Comparison of ENCODE assay signal across 8 mouse cellular contexts in the genomic region with DNA sequence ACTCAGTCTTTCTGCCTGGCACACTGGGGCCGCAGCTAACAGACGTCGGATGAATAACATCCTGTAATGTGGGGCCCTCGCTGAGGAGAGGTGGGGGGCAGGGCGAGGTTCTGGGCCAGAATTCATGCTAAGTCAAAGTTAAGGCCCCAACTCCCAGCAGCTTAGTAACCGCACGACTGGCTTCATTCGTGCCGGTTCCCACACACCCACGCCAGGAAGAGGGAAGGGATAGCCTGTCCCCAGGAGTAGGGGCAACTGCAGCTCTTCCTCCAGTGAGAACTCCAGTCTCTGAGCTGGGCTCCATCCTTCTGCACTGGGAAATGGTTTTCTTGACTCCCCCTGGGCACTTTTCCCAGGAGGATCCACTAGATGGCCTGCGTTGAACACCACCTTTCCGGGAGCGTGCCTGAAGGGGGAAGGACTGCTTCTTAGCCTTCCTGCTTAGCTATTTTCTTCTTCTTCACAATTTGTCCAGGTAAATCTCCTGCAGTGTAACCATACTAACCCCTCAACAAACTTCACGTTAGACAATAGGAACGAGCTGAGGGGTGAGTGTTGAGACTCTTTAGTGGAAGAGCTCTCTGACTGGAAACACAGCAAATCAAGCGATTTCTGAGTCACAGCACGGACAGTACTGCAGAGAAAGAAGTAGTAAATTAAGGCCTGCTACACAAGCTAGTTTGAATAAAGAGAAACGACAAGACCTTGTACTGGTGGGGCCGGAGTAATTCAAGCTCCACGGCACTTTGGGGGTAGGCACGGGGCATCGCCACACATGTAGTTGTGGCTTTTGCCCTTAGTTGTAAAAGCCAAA. TPM values are rescaled to one million over a fixed set of nuclear protein-coding genes. Genes with fewer than 3 reads are reported as not detected.
A peak's percentile ranks its signal among the peaks of the same experiment; 100 is the strongest.
DNase-seq lines count a peak whose midpoint lies in the region; ATAC-seq and TF ChIP-seq lines count a peak whose summit lies in the region.

No protein-coding gene starts in this region.

- peak overlapping the region; percentile 35; the same call in 1 of the 2 replicates for H3K4me2 ChIP-seq in forebrain, embryonic 11.5 days (ENCODE audit: low read depth, low read length, severe bottlenecking)
- peak overlapping the region; percentile 45 for H3K4me2 ChIP-seq in liver, embryonic 14.5 days (ENCODE audit: low read depth)

- WGBS in bone marrow, adult 2 months, result 1% methylated on average over 22 of the region's 22 CpGs
- WGBS in forebrain, embryonic 11.5 days, result 5% methylated on average over 22 of the region's 22 CpGs
- 4% methylated on average over 22 of the region's 22 CpGs for WGBS in liver, embryonic 14.5 days (ENCODE audit: insufficient replicate concordance)

- peak; percentile 78 for DNase-seq in forebrain, embryonic 11.5 days (ENCODE audit: low spot score)
- peak; percentile 65 to 74 for DNase-seq in heart, postnatal 14 days
- peak; percentile 70 to 84 for DNase-seq in kidney, postnatal 4 days
- DNase-seq in liver, embryonic 14.5 days (ENCODE audit: low read depth in 3 of 3, low spot score in 3 of 3), result no peak
- DNase-seq in neural tube, embryonic 10.5 days (ENCODE audit: extremely low spot score, low spot score), result peak; percentile 61
- peak; percentile 66 for DNase-seq in testis, postnatal 14 days (ENCODE audit: low spot score)

- intact Hi-C loops in heart, postnatal 14 days (cut with DNase I), result loop anchor here (2.0 to 5.0 kb wide), 2 partner anchors 141 to 221 kb away; no protein-coding TSS in a partner anchor

- peak overlapping the region; percentile 18 for H3K4me3 ChIP-seq in C2C12 (ENCODE audit: insufficient read depth, poor library complexity, severe bottlenecking)
- no peak overlapping the region for H3K4me3 ChIP-seq in bone marrow, adult 2 months (replicated peaks; ENCODE audit: control insufficient read depth, low read depth, low read length)
- no peak overlapping the region for H3K4me3 ChIP-seq in forebrain, embryonic 11.5 days (ENCODE audit: low read depth, low read length)
- no peak overlapping the region for H3K4me3 ChIP-seq in liver, embryonic 14.5 days (ENCODE audit: insufficient read depth in 1 of 2, low read depth in 2 of 2, low read length in 2 of 2)

- H3K9me3 ChIP-seq in forebrain, embryonic 11.5 days (ENCODE audit: control insufficient read depth, low read length), result no peaks in the 10 kb centered on the region
- no peaks in the 10 kb centered on the region for H3K9me3 ChIP-seq in liver, embryonic 14.5 days (ENCODE audit: control insufficient read depth, low read length)

- no peak overlapping the region for H3K27ac ChIP-seq in bone marrow, adult 2 months (ENCODE audit: control insufficient read depth, insufficient read depth, low read depth, low read length, poor library complexity)
- H3K27ac ChIP-seq in forebrain, embryonic 11.5 days (ENCODE audit: low read depth, low read length), result peak overlapping the region; percentile 18; the same call in 1 of the 2 replicates
- H3K27ac ChIP-seq in liver, embryonic 14.5 days, result no peak overlapping the region

- TF ChIP-seq CTCF in C2C12 (IDR thresholded peaks at IDR 0.05; ENCODE audit: control insufficient read depth, insufficient read depth, insufficient read length), result peak; percentile 33
- TF ChIP-seq CTCF in bone marrow, adult 2 months (IDR thresholded peaks at IDR 0.05; ENCODE audit: control insufficient read depth, insufficient read depth, low read length), result peak; percentile 37; the same call in 1 of the 2 replicates
- TF ChIP-seq CTCF in liver, embryonic 14.5 days (IDR thresholded peaks at IDR 0.05; ENCODE audit: low read depth), result peak; percentile 67

- peak; percentile 56; the same call in 1 of the 2 replicates for ATAC-seq in forebrain, embryonic 11.5 days (replicated peaks; ENCODE audit: low FRiP score)
- no peak; the same call in 1 of the 2 replicates for ATAC-seq in liver, embryonic 14.5 days (ENCODE audit: insufficient read depth)

- H3K36me3 ChIP-seq in C2C12 (ENCODE audit: control insufficient read depth, insufficient read depth), result no peaks in the 10 kb centered on the region
- H3K36me3 ChIP-seq in forebrain, embryonic 11.5 days (ENCODE audit: control insufficient read depth, insufficient read depth, low read length), result no peaks in the 10 kb centered on the region
- no peaks in the 10 kb centered on the region for H3K36me3 ChIP-seq in liver, embryonic 14.5 days (replicated peaks; ENCODE audit: control insufficient read depth, insufficient read depth, low read depth)

- H3K79me3 ChIP-seq in C2C12 (ENCODE audit: low read depth), result no peaks in the 10 kb centered on the region

- TF ChIP-seq POLR2A in bone marrow, adult 2 months (IDR thresholded peaks at IDR 0.05; ENCODE audit: borderline replicate concordance, control insufficient read depth, low read depth, low read length), result no peak

- H3K4me1 ChIP-seq in bone marrow, adult 2 months (ENCODE audit: control insufficient read depth, insufficient read depth, low read length), result 0 out of 2 replicates have a peak, but pooled peaks cover 2% of the 10 kb centered on the region
- peaks cover 7% of the 10 kb centered on the region; the same call in 1 of the 2 replicates for H3K4me1 ChIP-seq in forebrain, embryonic 11.5 days (replicated peaks; ENCODE audit: control insufficient read depth, insufficient read depth, low read length)
- peaks cover 0 to 16% of the 10 kb centered on the region in 2 experiments; a peak in 3 of 4 replicates for H3K4me1 ChIP-seq in liver, embryonic 14.5 days (replicated peaks; ENCODE audit: control insufficient read depth in 2 of 2, insufficient read depth in 2 of 2, low read length in 1 of 2)

- H3K79me2 ChIP-seq in C2C12 (ENCODE audit: control insufficient read depth, insufficient read depth), result no peaks in the 10 kb centered on the region

- no peak for TF ChIP-seq EP300 in liver, embryonic 14.5 days (IDR thresholded peaks at IDR 0.05; ENCODE audit: low read depth)

- peak overlapping the region; percentile 37; the same call in 1 of the 2 replicates for H3K9ac ChIP-seq in forebrain, embryonic 11.5 days (ENCODE audit: low read length)
- H3K9ac ChIP-seq in liver, embryonic 14.5 days (replicated peaks), result no peak overlapping the region

- peak overlapping the region; percentile 56 for H3ac ChIP-seq in C2C12 (ENCODE audit: control insufficient read depth, insufficient read length, low read depth)

- no peaks in the 10 kb centered on the region for H3K27me3 ChIP-seq in C2C12 (ENCODE audit: control insufficient read depth, insufficient read depth, insufficient read length)
- no peaks in the 10 kb centered on the region for H3K27me3 ChIP-seq in forebrain, embryonic 11.5 days (ENCODE audit: control insufficient read depth, insufficient read depth, low read length)
- no peaks in the 10 kb centered on the region for H3K27me3 ChIP-seq in liver, embryonic 14.5 days (ENCODE audit: control insufficient read depth, insufficient read depth, low read length)

TF ChIP-seq in C2C12, 6 proteins besides CTCF, POLR2A, EP300 and RAD21:
- TF ChIP-seq FOSL1 (IDR thresholded peaks at IDR 0.05; ENCODE audit: insufficient read depth, low read length, poor library complexity, severe bottlenecking) (no peak), CEBPB (IDR thresholded peaks at IDR 0.05; ENCODE audit: low read depth) (no peak), USF1 (IDR thresholded peaks at IDR 0.05; ENCODE audit: low read depth) (no peak), MYOG (IDR thresholded peaks at IDR 0.05; ENCODE audit: control insufficient read depth, extremely low read depth, insufficient read length) (no peak), MYOD1 (IDR thresholded peaks at IDR 0.05; ENCODE audit: control insufficient read depth, insufficient read length, low read depth) (peak; percentile 22), MAX (IDR thresholded peaks at IDR 0.05) (no peak)

RNA-seq across cellular contexts. Expression of a gene that starts 40.6 kb away (rescaled TPM):
- polyA plus RNA-seq in C2C12 (2012; fragmentation: generic; extraction: Trizol), result 0.02 TPM
- polyA plus RNA-seq in bone marrow, adult 2 months (2011; ENCODE audit: insufficient read depth, insufficient read length, low replicate concordance, missing spikeins), result not detected in 2 replicates
- 0.17 and 0.45 TPM in 2 replicates for polyA plus RNA-seq in forebrain, embryonic 11.5 days (2014; fragmentation: Nextera tagmentation; extraction: Ambion mirVana)
- total RNA-seq in heart, postnatal 14 days (2021), result under 1 TPM; 0.32 to 0.36 TPM
- polyA plus RNA-seq in liver, embryonic 14.5 days (2012; rRNA removed), result 0.02 and 0.04 TPM in 2 replicates
- not detected in 2 replicates for polyA plus RNA-seq in liver, embryonic 14.5 days (2014; fragmentation: Nextera tagmentation; extraction: Ambion mirVana)

RNA-seq across cellular contexts. Expression of a gene that starts 43.7 kb away (rescaled TPM):
- polyA plus RNA-seq in C2C12 (2012; fragmentation: generic; extraction: Trizol), result 0.22 TPM
- polyA plus RNA-seq in bone marrow, adult 2 months (2011; ENCODE audit: insufficient read depth, insufficient read length, low replicate concordance, missing spikeins), result not detected in 2 replicates
- not detected in 2 replicates for polyA plus RNA-seq in forebrain, embryonic 11.5 days (2014; fragmentation: Nextera tagmentation; extraction: Ambion mirVana)
- total RNA-seq in heart, postnatal 14 days (2021), result 1 to 10 TPM; 6.4 to 7.6 TPM
- not detected in 2 replicates for polyA plus RNA-seq in liver, embryonic 14.5 days (2012; rRNA removed)
- not detected in 2 replicates for polyA plus RNA-seq in liver, embryonic 14.5 days (2014; fragmentation: Nextera tagmentation; extraction: Ambion mirVana)

Comparison
In these comparisons a context has a peak if more than half of its experiments do, and no peak if none do; other contexts are left out.
1. DNase-seq: peak in forebrain, embryonic 11.5 days (single experiment), heart, postnatal 14 days (2 of 2), kidney, postnatal 4 days (2 of 2), neural tube, embryonic 10.5 days (single experiment) and testis, postnatal 14 days (single experiment); none in liver, embryonic 14.5 days (0 of 3).
2. Peak in every context shown above with its lines, with median percentiles within 50 percentile points of each other: CTCF ChIP-seq.